Mouse (Mus musculus) ovary, postnatal 36 days (tissue): Measurements from ENCODE around the gene Clcf1.
"Not testable (repeated sequence)": the region's sequence is repeated elsewhere in the genome, so short reads cannot be mapped to it uniquely, and the experiment has no call there.

ENCODE experiments used
- DNase-seq: peaks from one replicate; pipeline ENCODE4 v3.0.0; 2022; ENCODE audit warnings: low spot score, mixed read lengths

Gene Clcf1

GRCm38 (mm10) chr19:4218293-4218692 lies 4.3 kb downstream of the Clcf1 start:
- no peak for DNase-seq

- DNase-seq, result no peak
Observed at GRCm38 (mm10) chr19:4218784-4219183, 4.7 kb downstream of the Clcf1 start.

- no peak for DNase-seq
Observed at GRCm38 (mm10) chr19:4219943-4220342, 5.9 kb downstream of the Clcf1 start.

- DNase-seq, result no peak
Observed at GRCm38 (mm10) chr19:4220416-4220815, 6.4 kb downstream of the Clcf1 start.

GRCm38 (mm10) chr19:4220957-4221743 lies 7.1 kb downstream of the Clcf1 start:
- no peak for DNase-seq

- DNase-seq, result no peak
Observed at GRCm38 (mm10) chr19:4222165-4222564, 8.1 kb downstream of the Clcf1 start.

- DNase-seq, result no peak
Observed at GRCm38 (mm10) chr19:4226779-4227178, 12.7 kb downstream of the Clcf1 start.

- DNase-seq, result no peak
Observed at GRCm38 (mm10) chr19:4227446-4227845, 13.4 kb downstream of the Clcf1 start.

- peak; percentile 57 for DNase-seq
Observed at GRCm38 (mm10) chr19:4227894-4228678, 14.0 kb downstream of the Clcf1 start.

GRCm38 (mm10) chr19:4228891-4229290 lies 14.9 kb downstream of the Clcf1 start:
- no peak for DNase-seq

GRCm38 (mm10) chr19:4229451-4230076 lies 15.5 kb downstream of the Clcf1 start:
- peak; percentile 31 for DNase-seq

- DNase-seq, result peak; percentile 34
Observed at GRCm38 (mm10) chr19:4230415-4230814, 16.4 kb downstream of the Clcf1 start.

GRCm38 (mm10) chr19:4231253-4232185 lies 17.5 kb downstream of the Clcf1 start, which contains the start of gene Pold4:
Pold4 (plus strand) TSS chr19:4231899.
- DNase-seq, result peak; percentile 93

- DNase-seq, result no peak
Observed at GRCm38 (mm10) chr19:4232186-4232572, 18.1 kb downstream of the Clcf1 start.

GRCm38 (mm10) chr19:4232651-4233050 lies 18.6 kb downstream of the Clcf1 start:
- DNase-seq, result no peak

GRCm38 (mm10) chr19:4234548-4234947 lies 20.5 kb downstream of the Clcf1 start:
- no peak for DNase-seq

GRCm38 (mm10) chr19:4240247-4240668 lies 26.2 kb downstream of the Clcf1 start:
- no peak for DNase-seq

- DNase-seq, result no peak
Observed at GRCm38 (mm10) chr19:4242416-4242815, 28.4 kb downstream of the Clcf1 start.

GRCm38 (mm10) chr19:4244775-4245174 lies 30.7 kb downstream of the Clcf1 start:
- DNase-seq, result no peak

- no peak for DNase-seq
Observed at GRCm38 (mm10) chr19:4247010-4247409, 33.0 kb downstream of the Clcf1 start.

- not testable (repeated sequence) for DNase-seq
Observed at GRCm38 (mm10) chr19:4248683-4249082, 34.6 kb downstream of the Clcf1 start.

GRCm38 (mm10) chr19:4254230-4254629 lies 40.2 kb downstream of the Clcf1 start:
- DNase-seq, result no peak
